Mouse (Mus musculus) cerebellum, adult 18-20 months (tissue): ENCODE results near the gene Gm14326.
"Not testable (repeated sequence)": the region's sequence is repeated elsewhere in the genome, so short reads cannot be mapped to it uniquely, and the experiment has no call there.

Experiments used
- DNase-seq, 2 experiments: peaks; one replicate each; pipeline ENCODE4 v3.0.0; 2021

The Gm14326 gene

DNA sequence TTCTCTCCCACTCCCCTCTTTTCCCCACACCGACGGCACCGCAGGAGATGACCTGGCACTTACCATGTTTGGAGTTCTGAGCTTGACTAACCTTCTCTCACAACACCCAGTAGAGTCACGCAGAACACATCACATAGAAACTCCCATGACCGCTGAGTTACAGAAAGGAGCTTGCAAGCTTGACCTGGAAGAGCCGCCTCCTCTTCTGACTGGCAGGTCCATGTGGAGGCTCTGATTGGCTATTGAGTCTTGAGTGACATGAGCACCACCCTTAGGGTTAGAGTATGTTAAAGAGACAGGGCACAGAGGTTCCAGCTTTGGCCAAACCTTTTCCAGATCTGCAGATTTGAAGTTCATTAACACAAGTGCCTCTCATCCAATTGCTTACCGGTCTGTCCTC is at the start of gene Gm14326:
TSS of gene Gm14326 (minus strand) at position 153 of the 400 bp plus-strand sequence.
- peak; percentile 82 to 87 for DNase-seq

DNA sequence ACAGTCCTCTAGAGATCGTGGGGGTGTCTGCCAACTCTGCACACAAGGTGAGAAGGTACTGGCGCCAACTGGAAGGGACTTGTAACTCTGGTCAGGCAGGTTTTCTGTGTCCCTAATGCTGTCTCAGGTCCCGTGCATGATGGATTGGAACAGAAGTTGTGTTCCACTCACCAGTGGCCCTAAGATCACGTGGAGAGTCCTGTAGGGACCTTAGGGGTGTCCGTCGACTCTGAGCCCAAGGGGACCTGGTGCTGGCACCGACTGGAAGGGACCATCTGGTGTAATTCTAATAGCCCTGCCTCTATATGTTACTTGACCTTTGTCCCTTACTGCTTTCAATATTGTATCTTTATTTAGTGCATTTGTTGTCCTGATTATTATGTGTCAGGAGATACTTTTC is 17.7 kb upstream of the Gm14326 start:
- not testable (repeated sequence) for DNase-seq

DNA sequence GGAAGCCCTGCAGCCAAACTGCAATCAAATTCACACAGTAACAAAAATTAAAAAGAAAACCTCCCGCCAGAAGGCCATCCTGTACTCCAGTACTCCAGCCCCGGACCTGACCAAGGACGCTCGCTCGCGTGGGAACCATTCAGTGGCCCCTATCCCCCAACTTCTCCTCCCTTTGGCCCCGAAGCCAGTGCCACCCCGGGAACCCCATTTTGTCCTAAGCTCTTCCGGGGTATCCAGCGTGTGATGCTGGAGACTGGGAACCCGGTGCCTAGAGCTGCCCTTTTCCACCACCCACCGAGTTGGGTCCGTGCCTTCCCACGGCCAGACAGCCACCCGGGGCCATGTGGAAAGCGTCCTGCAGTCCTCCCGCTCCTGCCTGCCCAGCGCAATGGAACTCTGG is 363 bp downstream of the Gm14326 start:
- DNase-seq, result peak; percentile 56 to 59

DNA sequence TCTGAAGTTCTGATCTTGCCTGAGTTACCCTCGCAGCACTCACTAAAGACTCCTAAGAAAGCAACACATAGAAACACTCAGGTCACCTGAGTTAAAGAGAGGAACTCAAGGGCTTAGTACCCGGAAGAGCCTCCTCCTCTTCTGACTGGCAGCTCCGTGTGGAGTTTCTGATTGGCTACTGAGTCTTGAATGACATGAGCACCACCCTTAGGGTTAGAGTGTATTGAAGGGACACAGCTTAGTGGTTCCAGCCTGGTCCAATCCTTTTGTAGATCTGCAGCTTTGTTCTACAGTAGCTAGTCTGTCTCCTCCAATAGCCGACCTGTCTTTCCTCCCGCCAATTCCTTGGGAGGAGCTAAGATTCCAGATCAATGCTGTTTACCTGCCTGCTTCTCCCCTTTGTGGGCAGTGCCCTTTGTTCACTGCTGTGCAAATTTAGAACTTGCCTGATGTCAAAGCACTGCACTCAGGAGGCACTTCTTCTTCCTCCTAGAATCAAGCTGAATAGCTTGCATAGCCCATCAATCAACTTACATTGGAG is 31.5 kb downstream of the Gm14326 start, which contains the start of gene Zfp972:
TSS of gene Zfp972 (minus strand) at position 51 of the 541 bp plus-strand sequence.
- not testable (repeated sequence) for DNase-seq

DNA sequence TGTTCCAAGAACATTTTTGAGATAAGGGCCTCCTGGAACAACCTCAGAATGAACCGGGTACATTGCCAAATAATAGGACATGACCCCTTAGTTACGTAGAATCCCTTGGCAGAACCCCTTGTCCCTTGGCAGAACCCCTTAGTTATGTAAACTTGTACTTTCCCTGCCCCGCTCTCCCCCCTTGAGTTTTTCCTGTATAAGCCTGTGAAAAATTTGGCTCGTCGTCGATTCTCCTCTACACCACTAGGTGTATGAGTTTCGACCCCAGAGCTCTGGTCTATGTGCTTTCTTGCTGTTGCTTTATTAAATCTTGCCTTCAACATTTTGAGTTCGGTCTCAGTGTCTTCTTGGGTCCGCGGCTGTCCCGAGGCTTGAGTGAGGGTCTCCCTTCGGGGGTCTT is 53.8 kb downstream of the Gm14326 start:
- not testable (repeated sequence) for DNase-seq

DNA sequence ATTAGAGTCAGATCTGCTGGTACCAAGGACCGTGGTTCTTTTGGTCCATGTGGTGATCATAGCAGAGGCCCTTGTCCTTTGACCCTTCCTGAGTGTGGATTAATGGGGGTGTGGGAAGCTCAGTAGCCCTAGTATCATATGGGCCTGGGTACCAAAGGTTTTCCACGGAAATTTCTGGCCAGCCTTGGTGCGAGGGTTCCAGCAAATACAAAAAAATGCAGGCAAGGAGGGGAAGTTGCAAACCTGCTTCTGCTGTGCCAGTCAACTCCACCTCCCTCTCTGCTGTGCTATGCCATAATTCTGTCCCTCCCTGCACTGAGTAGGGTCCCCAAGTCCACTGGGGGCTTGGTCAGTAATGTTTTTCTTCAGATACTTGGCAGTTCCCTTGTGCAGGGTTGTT is 58.9 kb downstream of the Gm14326 start:
- not testable (repeated sequence) for DNase-seq

DNA sequence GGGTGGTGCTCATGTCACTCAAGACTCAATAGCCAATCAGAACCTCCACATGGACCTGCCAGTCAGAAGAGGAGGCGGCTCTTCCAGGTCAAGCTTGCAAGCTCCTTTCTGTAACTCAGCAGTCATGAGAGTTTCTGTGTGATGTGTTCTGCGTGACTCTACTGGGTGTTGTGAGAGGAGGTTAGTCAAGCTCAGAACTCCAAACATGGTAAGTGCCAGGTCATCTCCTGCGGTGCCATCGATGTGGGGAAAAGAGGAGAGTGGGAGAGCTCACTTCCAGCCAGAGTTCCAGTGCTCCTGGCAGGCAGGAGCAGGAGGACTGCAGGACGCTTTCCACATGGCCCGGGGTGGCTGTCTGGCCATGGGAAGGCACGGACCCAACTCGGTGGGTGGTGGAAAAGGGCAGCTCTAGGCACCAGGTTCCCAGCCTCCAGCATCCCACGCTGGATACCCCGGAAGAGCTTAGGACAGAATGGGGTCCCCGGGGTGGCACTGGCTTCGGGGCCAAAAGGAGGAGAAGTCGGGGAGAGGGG is 60.0 kb downstream of the Gm14326 start, which contains the start of gene Gm14327:
TSS of gene Gm14327 (plus strand) at position 51 of the 533 bp plus-strand sequence.
- DNase-seq, result peak in 1 of 2 experiments; percentile 15

DNA sequence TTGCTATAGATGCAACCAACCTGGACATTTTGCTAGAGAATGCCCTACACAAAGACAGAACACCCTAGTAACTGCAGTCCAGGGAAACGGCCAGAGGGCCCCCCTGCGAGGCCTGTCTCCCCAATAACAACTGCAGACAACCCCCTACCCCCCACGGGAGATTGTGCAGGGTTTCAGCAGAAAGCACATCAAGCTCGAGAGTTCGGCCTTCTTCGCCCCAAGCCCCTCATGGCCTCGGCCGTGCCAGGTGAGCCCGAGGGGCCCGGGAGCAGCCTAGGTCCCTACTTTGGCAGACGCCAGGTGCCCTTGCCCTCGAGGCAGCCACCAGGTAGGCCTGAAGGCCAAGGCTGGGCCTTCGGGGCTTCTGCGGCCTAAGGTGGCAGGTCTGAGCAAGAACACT is 69.4 kb downstream of the Gm14326 start:
- DNase-seq, result not testable (repeated sequence)
